Mouse (Mus musculus) liver, adult 2 months (tissue): ENCODE measurements around the gene Tmem87a. TPM values are rescaled to one million over a fixed set of nuclear protein-coding genes. Genes with fewer than 3 reads are reported as not detected.

ENCODE experiments used
- DNase-seq: peaks from one replicate; pipeline ENCODE4 v3.0.0-alpha.2; 2011; ENCODE audit warnings: low read depth, low spot score; ENCODE audit errors: extremely low read depth
- H3K27ac ChIP-seq: fragments of 200-500 bp; replicated peaks from 2 replicates; pipeline ENCODE4 v1.5.1; 2012; ENCODE audit warnings: low read depth, mild to moderate bottlenecking, control low read depth, inconsistent platforms, low read length; ENCODE audit not compliant: insufficient read depth
- H3K27me3 ChIP-seq: fragments of 200-500 bp; 2 replicates; pipeline ENCODE4 v1.6.1; 2012; ENCODE audit warnings: mild to moderate bottlenecking, moderate library complexity, low read length, inconsistent platforms; ENCODE audit not compliant: control insufficient read depth, insufficient read depth
- H3K36me3 ChIP-seq: fragments of 200-500 bp; 2 replicates; pipeline ENCODE4 v1.6.1; 2012; ENCODE audit warnings: low read length, inconsistent platforms; ENCODE audit not compliant: control insufficient read depth, insufficient read depth
- H3K4me1 ChIP-seq: fragments of 200-500 bp; 2 replicates; pipeline ENCODE4 v1.6.1; 2011; ENCODE audit warnings: low read length; ENCODE audit not compliant: control insufficient read depth, insufficient read depth
- H3K4me3 ChIP-seq: fragments of 200-500 bp; 2 replicates; pipeline ENCODE4 v1.5.1; 2011; ENCODE audit warnings: low read depth, mild to moderate bottlenecking, control low read depth, low read length, moderate library complexity; ENCODE audit not compliant: insufficient read depth
- H3K79me2 ChIP-seq: fragments of 200-500 bp; 2 replicates; pipeline ENCODE4 v1.6.1; 2012; ENCODE audit warnings: inconsistent platforms, mild to moderate bottlenecking, low read length, moderate library complexity; ENCODE audit not compliant: control insufficient read depth, insufficient read depth
- H3K9ac ChIP-seq: fragments of 200-500 bp; 2 replicates; pipeline ENCODE4 v1.6.1; 2012; ENCODE audit warnings: low read depth, mild to moderate bottlenecking, control low read depth, inconsistent platforms, low read length
- CTCF ChIP-seq: fragments of 200-500 bp; IDR thresholded peaks from 2 replicates; pipeline ENCODE4 v1.5.1; 2011; ENCODE audit warnings: low read depth, low read length, control low read depth
- POLR2A ChIP-seq: fragments of 200-500 bp; IDR thresholded peaks from 2 replicates; pipeline ENCODE4 v1.6.1; 2011; ENCODE audit warnings: low read length, control low read depth; ENCODE audit not compliant: insufficient read depth; ENCODE audit errors: extremely low read depth
- WGBS: fragments of 180-500 bp; shearing (Covaris S2); methylation state at CpG from one replicate; pipeline ENCODE4 v1.1.7; 2018; 5-methylcytosine and 5-hydroxymethylcytosine counted together
- polyA plus RNA-seq: library from polyadenylated mRNA; depleted of rRNA; stranded (reverse); fragments of >200 nt; gene quantifications from 2 replicates; pipeline ENCODE4 v1.2.3, GENCODE M21; 2012
- total RNA-seq: library from RNA; depleted of rRNA; stranded (reverse); fragments of >200 nt; gene quantifications from 2 replicates; pipeline ENCODE4 v1.2.3, GENCODE M21; 2014

Tmem87a gene
- total and polyA plus RNA-seq, 2 experiments: 4.3 to 15.7 TPM

GRCm38 (mm10) chr2:120424386-120424785, 20.5 kb upstream of the Tmem87a start:
- Histone ChIP-seq H3K36me3 (peaks cover 33% of the 10 kb centered on the region), H3K27ac (peak overlapping the region; percentile 28), H3K4me3 (no peak overlapping the region), H3K4me1 (no peaks in the 10 kb centered on the region), H3K27me3 (no peaks in the 10 kb centered on the region), H3K79me2 (no peaks in the 10 kb centered on the region), H3K9ac (no peak overlapping the region)
- DNase-seq: no peak
- 79% methylated on average over 5 of the region's 5 CpGs for WGBS
- TF ChIP-seq CTCF: no peak
- no peak for TF ChIP-seq POLR2A

GRCm38 (mm10) chr2:120414738-120415414, 11.0 kb upstream of the Tmem87a start:
- TF ChIP-seq CTCF: no peak
- no peak for TF ChIP-seq POLR2A
- 56% methylated on average over 1 of the region's 1 CpGs for WGBS
- Histone ChIP-seq H3K27ac (no peak overlapping the region), H3K9ac (no peak overlapping the region), H3K79me2 (no peaks in the 10 kb centered on the region), H3K36me3 (peaks cover 33% of the 10 kb centered on the region), H3K4me3 (no peak overlapping the region), H3K27me3 (no peaks in the 10 kb centered on the region), H3K4me1 (no peaks in the 10 kb centered on the region)
- no peak for DNase-seq

GRCm38 (mm10) chr2:120414113-120414512, 10.2 kb upstream of the Tmem87a start:
- TF ChIP-seq CTCF (no peak), POLR2A (no peak)
- Histone ChIP-seq H3K36me3 (peaks cover 29% of the 10 kb centered on the region), H3K9ac (no peak overlapping the region), H3K79me2 (no peaks in the 10 kb centered on the region), H3K27ac (no peak overlapping the region), H3K4me1 (no peaks in the 10 kb centered on the region), H3K4me3 (no peak overlapping the region), H3K27me3 (no peaks in the 10 kb centered on the region)
- no peak for DNase-seq

GRCm38 (mm10) chr2:120411096-120411628, 7.2 kb upstream of the Tmem87a start:
- H3K4me1 ChIP-seq: no peaks in the 10 kb centered on the region
- 95% methylated on average over 3 of the region's 3 CpGs for WGBS
- no peaks in the 10 kb centered on the region for H3K27me3 ChIP-seq
- H3K9ac ChIP-seq: no peak overlapping the region
- H3K79me2 ChIP-seq: no peaks in the 10 kb centered on the region
- H3K36me3 ChIP-seq: peaks cover 27% of the 10 kb centered on the region
- TF ChIP-seq POLR2A (no peak), CTCF (no peak)
- no peak overlapping the region for H3K4me3 ChIP-seq
- no peak overlapping the region for H3K27ac ChIP-seq
- no peak for DNase-seq

GRCm38 (mm10) chr2:120404823-120405765, 1.2 kb upstream of the Tmem87a start:
- no peaks in the 10 kb centered on the region; the same call in 1 of the 2 replicates for H3K36me3 ChIP-seq
- peak overlapping the region; percentile 87 for H3K27ac ChIP-seq
- peaks cover 7% of the 10 kb centered on the region for H3K4me1 ChIP-seq
- DNase-seq: peak; percentile 42
- H3K27me3 ChIP-seq: no peaks in the 10 kb centered on the region
- 3% methylated on average over 14 of the region's 14 CpGs for WGBS
- peak overlapping the region; percentile 56 for H3K4me3 ChIP-seq
- peaks cover 12% of the 10 kb centered on the region; the same call in 1 of the 2 replicates for H3K79me2 ChIP-seq
- peak overlapping the region; percentile 77 for H3K9ac ChIP-seq
- TF ChIP-seq POLR2A: no peak
- no peak for TF ChIP-seq CTCF
